Mouse (Mus musculus) kidney, postnatal 4 days (tissue): ENCODE data around the gene Olfr1265.

ENCODE experiments used
- DNase-seq, 2 experiments: peaks; one replicate each; pipeline ENCODE4 v3.0.0; 2021; ENCODE audit warnings: mixed read lengths in 2 of 2

Gene Olfr1265

DNA sequence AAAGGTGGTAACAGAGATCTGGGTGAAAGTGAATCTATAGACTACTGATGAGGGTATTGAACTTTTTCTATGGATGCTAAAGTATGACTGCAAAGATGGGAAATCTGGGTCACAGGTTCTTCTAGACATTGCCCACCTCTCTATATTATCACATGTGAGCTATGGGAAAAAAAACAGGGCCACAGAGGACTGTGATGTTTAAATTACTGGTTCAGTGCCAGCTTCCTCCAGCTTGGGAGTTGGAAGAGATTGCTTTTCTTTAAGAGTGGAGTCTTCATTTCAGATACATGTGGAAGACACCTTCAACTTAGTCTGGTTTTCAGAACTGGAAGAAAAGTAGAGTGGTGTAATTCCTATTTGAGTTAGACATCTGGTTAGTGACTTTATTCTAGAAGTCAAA lies at the start of gene Olfr1265:
Gene Olfr1265, plus strand, starts transcription at position 301 of the 400 bp plus-strand sequence.
- DNase-seq: no peak

DNA sequence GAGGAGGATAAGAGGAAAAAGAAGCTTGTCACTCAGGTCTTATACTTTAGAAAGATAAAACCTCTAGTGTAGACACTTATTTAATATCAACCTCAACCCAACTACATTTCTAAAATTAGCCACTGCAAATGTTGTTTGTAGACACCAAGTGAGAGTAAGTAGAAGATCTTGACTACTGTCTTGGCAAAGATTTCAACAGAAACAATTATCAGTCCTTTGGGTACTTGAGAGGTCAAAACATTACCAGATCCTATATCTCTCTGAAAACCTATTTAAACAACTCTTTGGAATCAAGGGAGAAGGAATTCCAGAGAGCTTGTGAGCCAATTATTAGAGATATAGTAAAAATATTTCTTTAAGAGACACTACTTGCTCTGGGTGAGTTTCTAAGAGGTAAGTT lies 44.2 kb upstream of the Olfr1265 start, which contains the start of gene Olfr1261:
Gene Olfr1261, plus strand, starts transcription at position 301 of the 400 bp plus-strand sequence.
- DNase-seq: no peak

DNA sequence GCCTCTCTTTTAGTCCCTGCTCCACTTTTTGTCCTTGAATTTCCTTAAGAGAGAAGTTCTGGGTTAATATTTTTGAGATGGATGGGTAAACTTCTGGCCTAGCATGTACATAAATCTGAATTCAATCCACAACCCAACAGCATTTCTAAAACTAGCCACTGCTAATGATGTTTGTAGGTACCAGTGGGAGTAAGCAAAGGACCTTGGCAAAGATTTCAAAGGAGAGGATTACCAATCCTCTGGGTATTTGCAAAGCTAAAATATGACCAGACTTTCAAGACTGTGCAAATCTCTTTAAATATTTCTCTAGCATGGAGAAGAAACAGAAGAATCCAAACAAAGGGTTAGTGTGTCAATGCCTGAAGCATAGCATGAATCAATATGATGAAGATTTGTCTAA lies 35.3 kb upstream of the Olfr1265 start, which contains the start of gene Olfr1262:
Gene Olfr1262, plus strand, starts transcription at position 301 of the 400 bp plus-strand sequence.
- no peak for DNase-seq

GRCm38 (mm10) chr2:90011831-90012230 lies 23.3 kb upstream of the Olfr1265 start, which contains the start of gene Olfr1263:
TSS of gene Olfr1263 (plus strand) at chr2:90012131.
- DNase-seq: no peak

DNA sequence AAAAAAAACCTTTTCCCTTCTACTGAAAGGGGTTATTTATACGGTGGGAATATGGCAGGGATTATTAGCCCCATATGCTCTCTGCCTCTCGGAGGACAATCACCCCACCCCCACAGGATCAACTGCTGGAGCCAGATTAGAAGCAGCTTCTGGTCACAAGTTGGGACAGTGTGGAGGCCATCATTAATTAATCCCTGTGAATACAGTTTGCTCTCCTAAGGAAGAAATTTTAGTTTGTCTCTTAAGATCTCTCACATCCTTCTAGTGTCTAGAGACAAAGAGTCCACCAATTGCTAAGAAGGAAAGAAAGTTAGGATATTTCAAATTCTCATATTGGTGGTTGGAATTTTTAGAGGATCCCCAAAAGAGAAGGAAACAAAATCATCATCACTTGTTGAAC lies 9.7 kb upstream of the Olfr1265 start, which contains the start of gene Olfr1264:
Gene Olfr1264, minus strand, starts transcription at position 101 of the 400 bp plus-strand sequence.
- DNase-seq: no peak

- no peak for DNase-seq
Measured at GRCm38 (mm10) chr2:90063494-90063893, 28.4 kb downstream of the Olfr1265 start, which contains the start of gene Olfr140. TSS of gene Olfr140 (minus strand) at chr2:90063594.

DNA sequence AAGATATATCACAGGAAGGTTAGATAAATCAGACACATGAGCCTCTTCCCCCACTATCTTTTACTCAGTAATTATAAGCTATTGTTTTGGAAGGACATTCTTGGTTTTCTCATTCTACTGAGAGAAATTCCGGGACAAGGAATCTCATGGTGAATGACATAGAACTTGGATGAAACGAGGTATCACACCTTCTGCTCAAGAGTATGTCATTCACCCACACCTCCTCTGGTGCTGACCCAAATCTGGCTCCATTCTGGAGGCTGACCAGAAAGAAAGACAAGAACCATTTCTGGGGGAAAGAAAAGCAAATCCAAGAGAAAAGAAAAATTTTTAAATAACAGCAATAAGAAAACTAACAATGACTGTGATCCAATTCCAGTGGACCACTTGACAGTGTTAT lies 34.9 kb downstream of the Olfr1265 start:
- DNase-seq: no peak
